Mouse (Mus musculus): Measurements from ENCODE around the gene Kdm2a. TPM values are rescaled to one million over a fixed set of nuclear protein-coding genes. Genes with fewer than 3 reads are reported as not detected.
"Not testable (repeated sequence)": the region's sequence is repeated elsewhere in the genome, so short reads cannot be mapped to it uniquely, and the experiment has no call there.

Kdm2a gene
- total and polyA plus RNA-seq, 3 experiments, result 17.3 to 51.9 (median 23.1) TPM

DNA sequence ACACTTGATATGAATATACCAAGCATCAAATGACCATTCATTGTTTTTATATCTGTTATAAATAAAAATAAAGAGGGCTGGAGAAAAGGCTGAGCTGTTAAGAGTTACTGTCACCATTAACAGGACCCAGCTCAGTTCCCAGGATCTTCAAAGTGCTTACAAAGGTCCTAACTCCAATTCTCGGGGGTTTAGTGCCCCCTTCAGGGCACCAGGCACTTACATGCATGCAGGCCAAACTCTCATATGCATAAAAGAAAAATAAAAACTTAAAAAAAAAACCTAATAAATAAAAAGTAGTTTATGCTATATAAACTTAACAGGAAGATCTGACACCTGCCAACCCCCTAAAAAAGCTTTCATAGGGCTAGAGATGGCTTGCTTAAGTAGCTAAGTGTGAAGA is 13.8 kb downstream of the Kdm2a start:
- dilution Hi-C loops (cut with MboI; ENCODE audit: extremely low pct_ligation_motif_present, extremely low pct_unique_long_range_greater_than_20kb, low sequenced_read_pairs) (no loop called here), in situ Hi-C loops (cut with MboI; ENCODE audit: low pct_ligation_motif_present, low pct_unique_long_range_greater_than_20kb, low sequenced_read_pairs) (loop anchor here (10.0 kb wide), 1 partner anchor 50 kb away; no protein-coding TSS in a partner anchor)
- Histone ChIP-seq H3K27ac (ENCODE audit: insufficient read depth, low read depth) (no peak overlapping the region), H3K27me3 (replicated peaks) (no peaks in the 10 kb centered on the region), H3K79me2 (replicated peaks; ENCODE audit: control insufficient read depth, extremely low read depth, insufficient read depth, poor library complexity, severe bottlenecking) (peaks cover 18% of the 10 kb centered on the region; the same call in 1 of the 2 replicates), H3K36me3 (replicated peaks in 1 of 2; ENCODE audit: control insufficient read depth in 1 of 2, insufficient read depth in 1 of 2, low read length in 1 of 2) (peaks cover 15 to 46% of the 10 kb centered on the region in 2 experiments), H3K9ac (ENCODE audit: insufficient read depth, low read depth) (no peak overlapping the region), H3K4me1 (ENCODE audit: control insufficient read depth in 1 of 2, insufficient read depth in 2 of 2) (peaks cover 0 to 19% of the 10 kb centered on the region in 2 experiments; a peak in 2 of 4 replicates), H3K4me3 (replicated peaks in 1 of 3; ENCODE audit: low read depth in 2 of 3, low read length in 2 of 3, poor library complexity in 1 of 3) (no peak overlapping the region), H3K9me3 (replicated peaks; ENCODE audit: low read length) (no peaks in the 10 kb centered on the region), H3K4me2 (ENCODE audit: insufficient read depth, low read depth, poor library complexity, severe bottlenecking) (no peak overlapping the region)
- no peak for TF ChIP-seq JUND (conservative IDR thresholded peaks at IDR 0.05; ENCODE audit: low read depth, low read length)
- TF ChIP-seq MXI1 (IDR thresholded peaks at IDR 0.05; ENCODE audit: low read depth, low read length), result no peak
- TF ChIP-seq SMC3 (IDR thresholded peaks at IDR 0.05; ENCODE audit: low read depth, low read length), result no peak
- TF ChIP-seq MAZ (IDR thresholded peaks at IDR 0.05; ENCODE audit: low read depth, low read length), result no peak
- TF ChIP-seq IRF4 (IDR thresholded peaks at IDR 0.05; ENCODE audit: low read depth, low read length), result no peak
- TF ChIP-seq POLR2A (IDR thresholded peaks at IDR 0.05; ENCODE audit: low read depth, low read length), result no peak
- peak in 1 of 2 experiments; percentile 57; a peak in 2 of 4 replicates for TF ChIP-seq CTCF (conservative IDR thresholded peaks at IDR 0.05 in 1 of 2, IDR thresholded peaks at IDR 0.05 in 1 of 2; ENCODE audit: low read depth in 2 of 2, low read length in 2 of 2)
- no peak for TF ChIP-seq BHLHE40 (IDR thresholded peaks at IDR 0.05; ENCODE audit: low read depth, low read length)
- TF ChIP-seq MEF2A (IDR thresholded peaks at IDR 0.05; ENCODE audit: borderline replicate concordance, low read depth, low read length), result no peak
- TF ChIP-seq RAD21 (IDR thresholded peaks at IDR 0.05; ENCODE audit: low read depth, low read length), result peak; percentile 31
- TF ChIP-seq TBP (conservative IDR thresholded peaks at IDR 0.05; ENCODE audit: low read depth, low read length), result no peak
- TF ChIP-seq ELF1 (IDR thresholded peaks at IDR 0.05; ENCODE audit: low read depth, low read length), result no peak
- DNase-seq (ENCODE audit: extremely low read depth), result peak; percentile 22

DNA sequence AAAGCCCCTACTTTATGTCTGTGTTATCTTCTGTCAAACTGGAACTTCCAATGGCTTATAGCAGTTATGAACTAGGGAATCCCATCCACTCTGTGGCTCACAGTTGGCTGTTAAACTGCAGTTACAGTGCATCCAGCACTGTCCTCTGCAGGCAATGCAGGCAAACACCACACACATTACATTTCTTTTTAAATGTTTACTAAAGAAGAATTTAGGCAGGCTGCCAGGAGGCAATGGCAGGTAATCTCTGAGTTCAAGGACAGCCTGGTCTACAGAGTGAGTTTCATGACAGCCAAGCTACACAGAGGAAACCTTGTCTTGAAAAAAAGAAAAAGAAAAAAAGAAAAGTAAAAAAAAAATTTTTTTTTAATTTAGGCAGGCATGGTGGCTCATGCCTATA is 14.8 kb downstream of the Kdm2a start:
- in situ Hi-C loops (cut with MboI; ENCODE audit: low pct_ligation_motif_present, low pct_unique_long_range_greater_than_20kb, low sequenced_read_pairs), result loop anchor here (10.0 kb wide), 1 partner anchor 49 kb away; no protein-coding TSS in a partner anchor
- dilution Hi-C loops (cut with MboI; ENCODE audit: extremely low pct_ligation_motif_present, extremely low pct_unique_long_range_greater_than_20kb, low sequenced_read_pairs), result no loop called here
- DNase-seq (ENCODE audit: extremely low read depth), result no peak

DNA sequence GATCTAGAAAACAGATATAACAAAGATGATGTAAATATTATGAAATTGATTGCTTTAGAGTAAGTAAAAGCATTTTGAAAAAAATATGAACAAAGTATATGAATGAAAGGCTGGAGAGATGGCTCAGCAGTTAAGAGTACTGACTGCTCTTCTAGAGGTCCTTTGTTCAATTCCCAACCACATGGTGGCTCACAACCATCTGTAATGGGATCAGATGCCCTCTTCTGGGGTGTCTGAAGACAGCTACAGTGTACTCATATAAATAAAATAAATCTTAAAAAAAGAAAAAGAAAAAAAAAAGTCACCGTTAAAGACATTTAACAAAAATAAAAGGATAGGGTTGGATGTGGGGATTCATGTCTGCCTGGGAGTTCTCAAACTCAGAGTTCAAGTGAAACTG is 15.8 kb downstream of the Kdm2a start:
- in situ Hi-C loops (cut with MboI; ENCODE audit: low pct_ligation_motif_present, low pct_unique_long_range_greater_than_20kb, low sequenced_read_pairs), result loop anchor here (10.0 kb wide), 1 partner anchor 48 kb away; no protein-coding TSS in a partner anchor
- not testable (repeated sequence) for DNase-seq (ENCODE audit: extremely low read depth); H3K27me3 ChIP-seq (replicated peaks)

More for the DNA sequence above, 14.8 kb downstream of the Kdm2a start:
- Histone ChIP-seq H3K27ac (ENCODE audit: insufficient read depth, low read depth) (no peak overlapping the region), H3K9me3 (replicated peaks; ENCODE audit: low read length) (no peaks in the 10 kb centered on the region), H3K27me3 (replicated peaks) (no peaks in the 10 kb centered on the region), H3K36me3 (replicated peaks in 1 of 2; ENCODE audit: control insufficient read depth in 1 of 2, insufficient read depth in 1 of 2, low read length in 1 of 2) (peaks cover 15 to 44% of the 10 kb centered on the region in 2 experiments), H3K4me3 (replicated peaks in 1 of 3; ENCODE audit: low read depth in 2 of 3, low read length in 2 of 3, poor library complexity in 1 of 3) (no peak overlapping the region), H3K4me1 (ENCODE audit: control insufficient read depth in 1 of 2, insufficient read depth in 2 of 2) (peaks cover 0 to 19% of the 10 kb centered on the region in 2 experiments; a peak in 2 of 4 replicates), H3K4me2 (ENCODE audit: insufficient read depth, low read depth, poor library complexity, severe bottlenecking) (no peak overlapping the region), H3K9ac (ENCODE audit: insufficient read depth, low read depth) (no peak overlapping the region), H3K79me2 (replicated peaks; ENCODE audit: control insufficient read depth, extremely low read depth, insufficient read depth, poor library complexity, severe bottlenecking) (peaks cover 16% of the 10 kb centered on the region; the same call in 1 of the 2 replicates)
- TF ChIP-seq IRF4 (IDR thresholded peaks at IDR 0.05; ENCODE audit: low read depth, low read length), result no peak
- TF ChIP-seq MAZ (IDR thresholded peaks at IDR 0.05; ENCODE audit: low read depth, low read length), result no peak

More for the DNA sequence above, 15.8 kb downstream of the Kdm2a start:
- peaks cover 0 to 14% of the 10 kb centered on the region in 2 experiments; a peak in 2 of 4 replicates for H3K4me1 ChIP-seq (ENCODE audit: control insufficient read depth in 1 of 2, insufficient read depth in 2 of 2)
- H3K4me2 ChIP-seq (ENCODE audit: insufficient read depth, low read depth, poor library complexity, severe bottlenecking); dilution Hi-C loops (cut with MboI; ENCODE audit: extremely low pct_ligation_motif_present, extremely low pct_unique_long_range_greater_than_20kb, low sequenced_read_pairs); H3K4me3 ChIP-seq (replicated peaks in 1 of 3; ENCODE audit: low read depth in 2 of 3, low read length in 2 of 3, poor library complexity in 1 of 3); H3K27ac ChIP-seq (ENCODE audit: insufficient read depth, low read depth); H3K9me3 ChIP-seq (replicated peaks; ENCODE audit: low read length); H3K9ac ChIP-seq (ENCODE audit: insufficient read depth, low read depth): not testable (repeated sequence)
- TF ChIP-seq CTCF (conservative IDR thresholded peaks at IDR 0.05 in 1 of 2, IDR thresholded peaks at IDR 0.05 in 1 of 2; ENCODE audit: low read depth in 2 of 2, low read length in 2 of 2), result peak in 1 of 2 experiments; percentile 51; a peak in 2 of 4 replicates
- peaks cover 16% of the 10 kb centered on the region; the same call in 1 of the 2 replicates for H3K79me2 ChIP-seq (replicated peaks; ENCODE audit: control insufficient read depth, extremely low read depth, insufficient read depth, poor library complexity, severe bottlenecking)
- peaks cover 9 to 42% of the 10 kb centered on the region in 2 experiments for H3K36me3 ChIP-seq (replicated peaks in 1 of 2; ENCODE audit: control insufficient read depth in 1 of 2, insufficient read depth in 1 of 2, low read length in 1 of 2)
